Mouse (Mus musculus) left cerebral cortex, adult 9 months (tissue): ENCODE data around the gene Uvrag.

Experiments used
- DNase-seq, 2 experiments: peaks; one replicate each; pipeline ENCODE4 v3.0.0; 2022; ENCODE audit warnings: low spot score in 2 of 2

The Uvrag gene

DNA sequence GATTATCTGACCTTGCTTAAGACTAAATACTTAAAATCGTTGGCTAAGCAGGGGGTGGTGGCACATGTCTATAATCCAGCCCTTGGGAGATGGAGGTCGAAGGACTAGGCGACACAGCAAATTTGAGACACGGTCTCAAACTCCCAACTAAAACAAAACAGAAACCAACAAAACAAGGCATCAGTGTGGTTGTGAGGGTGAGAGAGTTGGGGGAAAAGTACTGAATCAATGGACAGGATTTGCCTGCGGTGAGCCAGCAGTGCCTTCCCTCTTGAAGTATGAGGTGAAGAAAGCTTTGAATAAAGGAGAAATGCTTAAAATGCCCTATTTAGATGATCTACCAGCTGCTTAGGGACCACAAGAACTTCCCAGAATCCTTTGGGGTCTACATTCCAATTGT is 247.8 kb downstream of the Uvrag start:
- DNase-seq: no peak

DNA sequence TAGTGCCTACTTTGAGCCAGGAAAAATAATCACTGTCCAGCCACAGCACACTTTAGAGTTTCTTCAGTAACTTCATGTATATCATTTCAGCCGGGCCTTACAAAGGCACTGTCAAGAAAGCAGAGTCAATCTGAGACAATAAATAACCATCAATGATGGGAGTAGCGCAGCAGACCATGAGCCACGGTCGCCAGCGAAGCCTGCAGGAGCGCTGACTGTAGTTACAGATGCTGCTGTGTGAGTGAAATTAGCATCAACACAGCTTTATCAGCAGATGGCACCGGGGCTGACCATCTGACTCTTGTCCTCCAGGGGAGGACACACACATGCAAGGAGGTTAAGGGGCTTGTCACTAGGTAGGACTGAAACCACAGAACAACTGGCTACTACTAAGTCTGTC is 251.7 kb downstream of the Uvrag start:
- DNase-seq: no peak

DNA sequence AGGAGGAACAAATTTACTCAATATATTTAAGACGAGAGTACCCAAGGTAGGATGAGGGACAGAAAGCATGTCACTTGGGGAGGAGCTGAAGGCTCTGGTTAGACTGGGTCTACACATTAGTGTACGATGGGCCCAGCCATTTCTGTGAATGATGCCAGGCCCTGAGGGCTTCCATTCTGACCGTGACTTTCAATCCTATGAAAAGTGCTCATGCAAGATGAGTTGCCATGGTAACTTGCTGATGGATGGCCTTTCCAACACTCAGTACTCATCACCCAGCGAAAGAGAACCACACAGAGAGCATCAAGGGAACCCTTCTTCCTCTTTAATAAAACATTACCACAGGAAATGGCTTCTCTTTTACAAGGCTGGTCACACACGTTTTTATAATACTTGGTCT is 252.1 kb downstream of the Uvrag start:
- DNase-seq: no peak

DNA sequence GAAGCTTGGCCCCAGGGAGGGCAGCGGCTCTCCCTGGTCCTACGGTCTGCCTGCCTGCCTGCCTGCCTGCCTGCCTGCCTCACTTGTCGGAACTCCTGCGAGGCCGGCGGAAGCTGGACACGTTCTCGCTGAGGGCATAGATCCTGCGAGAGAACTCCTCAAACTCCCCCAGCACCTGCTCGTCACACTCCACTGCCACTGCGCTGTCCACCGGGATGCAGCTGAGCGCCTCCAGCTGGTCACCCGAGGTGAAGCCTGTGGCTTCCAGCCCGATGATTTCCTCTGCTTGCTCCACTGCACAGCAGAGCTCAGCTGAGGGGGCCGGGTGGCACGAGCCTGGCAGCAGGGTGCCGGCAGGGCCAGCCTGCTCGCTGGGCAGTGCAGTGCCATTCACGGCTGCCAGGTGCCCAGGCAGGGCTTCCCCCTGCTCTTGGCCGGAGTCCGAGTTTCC is 253.1 kb downstream of the Uvrag start:
- no peak for DNase-seq

DNA sequence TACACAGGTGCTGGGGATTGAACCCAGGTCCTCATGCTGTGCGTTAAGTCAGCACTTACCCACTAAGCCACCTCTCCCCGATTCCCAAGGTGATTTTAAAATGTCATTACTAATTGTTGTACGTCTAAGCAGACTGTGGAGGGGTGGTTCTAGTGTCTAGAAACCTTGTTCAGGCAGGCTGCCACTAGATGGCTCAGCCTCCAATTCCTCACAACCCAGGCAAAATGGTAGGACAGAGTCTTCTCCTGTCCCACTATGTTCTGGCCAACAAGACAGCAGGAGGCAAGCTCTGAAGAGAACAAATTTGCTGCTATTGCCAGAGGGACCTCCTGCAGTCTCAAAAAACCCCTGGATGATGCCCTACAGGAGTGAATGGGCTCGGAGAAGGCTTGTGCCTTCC is 259.1 kb downstream of the Uvrag start:
- DNase-seq: no peak

DNA sequence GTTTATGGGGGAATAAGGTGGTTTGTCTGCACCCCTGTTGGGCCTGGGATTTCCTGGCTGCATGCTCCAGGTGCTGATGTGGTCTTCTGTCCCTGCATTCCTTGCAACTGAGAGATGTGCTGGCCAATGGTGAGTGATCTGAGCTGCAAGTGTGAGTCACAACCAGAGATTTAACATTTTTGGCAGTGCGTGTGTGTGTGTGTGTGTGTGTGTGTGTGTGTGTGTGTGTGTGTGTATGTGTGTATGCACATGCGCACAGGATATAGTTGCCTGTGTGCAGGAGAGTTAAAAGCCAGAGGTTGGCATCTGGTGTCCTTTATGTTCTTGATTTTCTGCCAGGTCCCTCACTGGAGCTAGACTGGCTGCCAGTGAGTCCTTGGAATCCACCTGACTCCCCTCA is 261.8 kb downstream of the Uvrag start:
- DNase-seq: no peak

DNA sequence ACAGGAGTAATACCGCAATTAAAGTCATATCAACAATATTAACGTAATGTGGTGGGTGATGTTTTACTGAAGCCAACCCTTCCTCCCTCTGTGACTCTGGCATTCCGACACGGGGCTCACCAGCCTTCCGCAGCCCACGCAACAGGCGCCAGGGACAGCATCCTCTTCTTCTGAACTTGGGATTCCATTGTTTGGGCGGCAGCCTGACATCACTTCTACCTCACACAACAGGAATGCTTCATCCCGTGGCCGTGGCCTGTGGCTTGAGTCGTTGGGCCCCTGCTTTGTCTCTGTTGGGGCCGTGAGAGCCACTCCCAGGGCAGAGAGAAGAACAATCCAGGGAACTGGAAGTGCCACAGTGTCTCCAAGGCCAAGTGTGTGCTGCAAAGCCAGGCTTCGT is 264.8 kb downstream of the Uvrag start:
- no peak for DNase-seq

DNA sequence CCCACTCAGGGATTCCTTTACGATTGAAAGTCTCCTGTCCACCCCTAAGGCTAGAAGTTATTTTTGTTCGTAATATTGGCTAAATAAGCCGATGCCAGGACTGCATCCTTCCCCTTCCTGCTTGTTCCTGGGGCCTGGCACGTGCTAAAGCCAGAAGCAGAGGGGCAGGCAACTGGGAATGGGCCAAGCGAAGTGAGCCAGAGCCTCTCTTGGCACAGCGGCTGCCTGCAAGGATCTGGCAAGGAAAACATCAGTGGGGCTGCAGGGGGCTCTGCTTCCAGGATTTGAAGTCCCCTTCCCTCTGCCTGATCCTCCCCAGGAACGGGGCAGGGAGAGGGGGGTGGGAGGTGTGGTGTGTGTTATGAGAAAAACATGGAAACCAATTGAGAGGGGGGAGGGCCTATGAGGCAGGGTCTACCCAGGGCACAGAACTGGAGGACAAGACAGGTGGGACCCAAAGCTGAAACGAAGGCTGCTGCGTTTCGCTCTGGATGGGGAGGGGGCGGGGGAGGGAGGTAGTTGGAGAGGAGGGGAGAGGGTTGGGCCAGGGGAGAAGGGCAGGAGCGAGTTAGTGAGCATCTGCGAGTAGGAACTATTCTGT is 265.5 kb downstream of the Uvrag start:
- DNase-seq: no peak

DNA sequence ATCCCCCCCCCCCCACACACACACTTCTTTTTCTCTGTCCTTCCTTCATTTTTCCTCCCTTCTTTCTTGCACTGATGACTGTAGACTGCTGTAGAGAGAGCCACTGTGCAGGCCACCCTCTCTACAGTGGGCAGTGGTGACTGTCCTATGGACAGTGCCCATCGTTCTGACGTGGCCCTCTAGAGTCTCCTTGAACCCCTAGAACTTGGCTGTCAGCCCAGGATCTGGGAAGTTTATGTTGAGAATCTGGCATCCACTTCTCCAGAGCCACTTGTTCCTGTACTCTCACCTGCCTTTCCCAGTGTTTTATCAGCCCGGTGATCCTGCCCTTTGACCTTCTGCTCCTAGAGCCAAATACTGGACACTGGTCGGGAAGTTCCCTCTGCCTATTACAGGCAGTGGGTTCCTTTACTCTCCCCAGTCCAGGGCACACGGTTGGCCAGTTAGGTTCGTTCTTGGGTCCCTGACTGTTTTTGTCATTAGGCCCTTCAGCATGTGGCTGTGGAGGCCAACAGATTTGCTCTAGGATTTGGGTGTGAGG is 266.5 kb downstream of the Uvrag start:
- no peak for DNase-seq

DNA sequence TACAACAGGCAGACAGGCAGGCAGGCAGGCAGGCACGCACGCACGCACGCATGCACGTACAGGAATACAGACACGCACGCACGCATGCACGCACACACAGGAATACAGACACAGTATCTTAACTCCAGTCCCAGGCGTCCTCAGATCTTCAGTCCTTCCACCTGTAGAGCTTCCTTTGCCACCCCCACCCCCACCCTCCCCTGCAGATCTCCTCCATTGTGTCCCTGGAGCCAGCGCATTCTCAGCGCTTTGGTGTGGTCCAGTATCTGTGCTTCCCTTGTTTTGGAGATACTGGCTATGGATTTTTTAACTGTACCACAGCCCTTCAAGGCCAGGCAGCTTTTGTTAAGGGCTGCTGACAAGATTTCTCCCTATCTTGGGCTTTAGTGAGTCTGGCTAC is 267.6 kb downstream of the Uvrag start:
- no peak for DNase-seq

DNA sequence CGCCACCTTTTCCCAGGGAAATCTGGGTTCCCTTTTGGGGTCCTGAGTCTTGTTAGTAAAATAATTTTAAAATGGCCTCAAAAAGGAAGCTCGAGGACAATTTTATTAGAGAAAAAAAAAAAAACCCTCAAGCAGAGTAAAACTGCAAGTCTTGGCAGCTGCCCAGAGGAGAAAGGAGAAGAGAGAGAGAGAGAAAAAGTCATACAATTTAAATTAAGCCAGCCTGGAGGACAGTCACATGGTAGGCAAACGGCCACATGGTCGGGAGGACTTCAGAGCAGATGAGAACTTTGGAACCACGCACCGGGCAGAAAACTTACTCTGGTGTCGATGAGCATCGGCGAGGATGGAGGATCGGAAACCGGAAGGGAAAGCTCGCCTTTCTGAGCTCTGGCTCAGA is 269.1 kb downstream of the Uvrag start:
- no peak for DNase-seq

DNA sequence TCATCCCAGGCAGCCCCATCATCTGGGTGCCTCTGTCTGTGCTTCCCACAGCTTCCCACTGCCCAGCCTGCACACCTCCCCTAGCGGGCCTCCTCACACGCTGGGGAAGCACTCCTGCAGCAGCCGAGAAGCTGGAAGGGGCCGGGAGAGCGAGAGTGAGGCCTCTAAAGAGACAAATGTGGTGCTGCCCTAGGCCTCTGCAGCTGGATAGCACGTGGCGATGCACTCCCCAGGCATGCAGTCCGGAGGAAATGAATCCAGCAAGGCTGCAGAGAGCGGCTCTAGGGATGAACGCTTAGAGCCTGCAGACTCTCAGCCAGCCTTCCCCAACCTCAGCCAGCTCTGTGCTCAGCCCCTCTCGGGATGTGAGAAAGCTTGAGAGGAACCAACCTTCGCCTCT is 270.1 kb downstream of the Uvrag start:
- DNase-seq: no peak

DNA sequence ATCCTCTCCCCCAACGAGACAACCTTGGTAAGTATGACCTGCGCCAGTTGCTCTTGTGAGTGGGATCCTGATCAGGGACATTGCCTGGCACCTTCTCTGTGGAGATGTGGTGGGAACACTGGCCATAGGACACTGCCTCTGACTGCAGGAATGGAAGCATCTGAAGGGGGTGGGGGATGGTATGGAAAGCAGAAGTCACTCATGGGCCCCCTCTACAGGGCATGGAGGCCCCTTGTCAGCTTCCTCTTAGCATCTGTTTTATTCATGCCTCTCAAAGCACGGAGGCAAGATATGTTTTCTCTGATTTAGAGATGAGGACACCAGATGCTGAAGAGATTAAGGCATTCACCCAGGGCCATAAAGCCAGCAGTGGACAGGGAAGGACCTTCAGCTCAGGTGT is 271.9 kb downstream of the Uvrag start:
- no peak for DNase-seq

DNA sequence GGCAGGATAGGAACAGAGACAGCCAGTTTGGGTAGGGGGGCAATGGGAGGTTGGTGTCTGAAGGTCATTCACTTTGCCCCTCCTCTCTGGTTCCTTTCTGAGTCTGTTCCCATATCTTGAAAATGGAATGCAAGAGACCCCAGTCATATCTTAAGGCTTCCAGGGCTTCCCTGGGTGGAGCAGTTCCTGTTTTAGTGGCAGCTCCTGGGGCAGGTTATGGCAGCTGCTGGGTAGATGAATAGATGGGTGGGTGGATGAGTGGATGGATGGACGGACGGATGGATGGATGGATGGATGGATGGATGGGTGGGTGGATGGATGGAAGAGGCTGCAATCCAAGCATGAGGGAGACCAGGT is 273.2 kb downstream of the Uvrag start:
- DNase-seq: no peak

DNA sequence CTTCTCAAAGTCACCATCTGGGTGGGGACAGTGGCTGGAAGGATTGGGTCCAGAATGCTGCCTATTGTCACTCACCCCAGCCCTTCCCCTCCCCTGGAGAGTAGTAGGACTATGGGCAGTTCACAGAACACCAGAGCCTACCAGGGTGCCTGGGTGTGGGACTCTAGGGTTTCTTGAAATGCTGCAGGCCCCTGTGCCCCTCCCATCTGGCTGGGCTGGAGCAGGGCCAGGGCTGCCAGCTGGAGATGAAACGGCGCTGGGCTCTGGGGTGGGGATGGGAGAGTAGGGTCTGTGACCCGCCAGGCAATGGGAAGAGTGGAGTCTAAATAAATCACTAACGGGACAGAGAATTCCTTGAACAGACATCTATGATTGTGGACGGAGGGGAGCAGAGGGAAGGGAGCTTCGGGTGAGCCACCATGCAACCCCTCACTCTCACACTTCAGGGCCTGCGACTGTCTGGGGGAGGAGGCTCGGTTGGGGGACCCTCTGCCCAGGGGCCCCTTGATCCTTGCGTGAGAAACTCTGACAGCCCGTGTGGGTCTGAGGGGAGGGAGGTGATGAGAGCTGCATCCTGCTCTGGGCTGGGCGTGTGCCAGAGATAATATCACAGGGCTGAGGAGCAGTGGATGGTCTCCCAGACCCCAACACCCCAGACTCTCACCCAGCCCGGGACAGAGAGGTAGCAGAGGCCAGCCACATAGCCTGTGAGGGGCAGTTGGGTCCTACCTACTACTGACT is 273.7 kb downstream of the Uvrag start:
- no peak for DNase-seq

DNA sequence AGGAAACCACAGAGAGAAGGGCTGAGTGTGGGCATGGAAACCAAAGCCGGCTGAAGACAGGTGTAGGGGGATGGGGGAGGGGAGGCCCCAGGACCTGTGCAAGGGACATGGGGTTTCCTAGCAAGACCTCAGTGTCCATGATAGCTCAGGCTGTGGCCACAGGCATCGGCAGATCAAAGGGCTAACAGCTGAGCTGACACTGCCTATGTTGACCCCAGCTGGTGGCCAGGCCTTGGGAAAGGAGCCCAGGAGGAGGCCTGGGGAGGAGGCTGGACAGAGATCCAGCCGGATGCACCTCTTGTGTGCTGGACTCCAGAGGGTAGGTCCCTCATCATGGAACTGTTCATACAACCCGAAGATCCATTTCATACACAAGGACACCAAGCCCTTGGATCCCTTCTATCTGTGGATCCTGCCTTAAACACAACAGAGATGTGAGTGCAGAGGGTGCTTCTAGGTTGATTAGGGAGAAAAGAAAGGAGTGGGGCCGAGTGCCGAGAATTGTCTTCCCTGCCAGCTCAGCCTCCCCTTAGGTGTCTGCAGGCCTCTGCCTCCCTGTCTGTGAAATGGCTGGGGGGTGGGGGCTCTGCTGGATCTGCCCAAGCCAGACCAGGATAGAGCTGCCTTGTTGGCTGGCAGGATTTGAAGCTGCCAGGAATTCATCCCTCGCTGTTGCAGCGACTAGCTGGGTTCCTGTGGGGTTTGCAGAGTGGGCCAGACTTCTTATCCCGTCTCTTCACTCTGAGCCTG is 276.8 kb downstream of the Uvrag start:
- DNase-seq: no peak

DNA sequence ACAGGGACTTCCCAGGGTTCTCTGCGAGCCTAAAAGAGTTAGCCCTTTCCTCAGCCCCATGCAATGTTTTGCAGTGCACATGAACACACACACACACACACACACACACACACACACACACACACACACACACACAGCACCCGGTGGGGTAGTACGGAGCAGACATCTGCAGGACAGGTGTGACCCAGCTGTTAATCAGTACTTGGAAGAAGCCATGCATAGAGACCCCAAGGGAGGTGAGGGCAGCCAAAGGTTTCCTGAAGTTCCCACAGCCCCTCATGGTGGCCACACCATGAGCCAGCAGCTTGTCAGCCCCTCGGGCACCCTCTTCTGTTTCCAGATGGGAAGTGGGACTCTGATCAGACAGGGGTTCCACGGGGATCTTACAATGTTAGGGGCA is 277.9 kb downstream of the Uvrag start:
- no peak for DNase-seq

DNA sequence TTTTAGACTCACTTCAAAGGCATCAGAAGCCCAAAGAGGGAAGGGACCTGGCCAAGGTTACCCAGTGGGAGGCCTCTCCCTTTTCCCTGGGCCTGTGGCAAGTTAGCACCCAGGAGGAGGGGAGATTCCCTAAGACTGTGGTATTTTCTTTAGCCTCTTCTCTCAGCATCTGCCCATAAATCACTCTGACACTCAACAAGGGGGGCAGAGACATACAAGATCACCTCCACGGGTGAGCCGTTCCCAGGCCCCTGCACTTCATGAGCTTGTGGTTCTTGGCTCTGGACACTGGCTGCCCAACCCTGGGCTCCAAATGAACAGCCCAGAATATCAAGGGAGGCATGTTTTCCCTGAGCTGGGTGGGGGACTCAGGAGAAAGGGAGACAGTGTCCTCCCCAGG is 279.9 kb downstream of the Uvrag start:
- DNase-seq: no peak

DNA sequence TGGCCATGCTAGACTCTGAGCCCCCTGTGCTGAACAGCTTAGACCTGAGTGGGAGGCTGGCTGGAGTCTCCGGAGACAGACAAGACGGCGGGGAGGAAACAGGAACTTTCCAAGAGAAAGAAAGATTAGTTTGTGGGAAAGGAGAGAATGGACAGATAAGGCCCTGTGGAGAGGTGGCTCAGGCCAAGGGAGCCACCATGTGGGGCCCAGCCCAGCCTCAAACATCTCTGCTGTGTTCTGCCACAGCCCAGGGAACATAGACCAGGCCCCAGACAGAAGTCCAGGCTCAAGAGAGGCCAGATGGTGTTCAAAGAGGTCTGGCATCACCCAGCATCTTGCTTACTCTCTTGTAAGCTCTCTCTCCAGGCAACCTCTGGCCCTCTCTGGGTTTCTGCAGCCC is 283.8 kb downstream of the Uvrag start:
- no peak for DNase-seq

DNA sequence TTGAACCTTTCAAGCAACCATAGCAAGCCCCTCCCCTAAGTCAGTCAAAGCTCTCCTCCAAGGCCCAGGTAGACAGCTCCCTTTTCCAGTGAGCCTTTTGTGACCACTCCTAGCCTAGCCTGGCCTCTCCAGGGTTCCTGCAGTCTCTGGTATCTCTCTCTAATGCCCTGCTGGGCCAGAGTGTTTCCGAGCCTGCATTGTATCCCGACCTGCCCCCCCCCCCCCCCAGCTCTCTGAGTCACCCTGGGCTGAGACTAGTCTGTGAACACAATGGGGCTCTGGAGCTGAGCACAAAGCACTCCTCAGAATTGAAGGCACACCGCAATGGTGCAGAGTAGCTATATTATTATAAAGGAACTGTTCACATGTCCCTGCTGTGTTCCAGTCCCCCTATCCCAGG is 284.8 kb downstream of the Uvrag start:
- no peak for DNase-seq

DNA sequence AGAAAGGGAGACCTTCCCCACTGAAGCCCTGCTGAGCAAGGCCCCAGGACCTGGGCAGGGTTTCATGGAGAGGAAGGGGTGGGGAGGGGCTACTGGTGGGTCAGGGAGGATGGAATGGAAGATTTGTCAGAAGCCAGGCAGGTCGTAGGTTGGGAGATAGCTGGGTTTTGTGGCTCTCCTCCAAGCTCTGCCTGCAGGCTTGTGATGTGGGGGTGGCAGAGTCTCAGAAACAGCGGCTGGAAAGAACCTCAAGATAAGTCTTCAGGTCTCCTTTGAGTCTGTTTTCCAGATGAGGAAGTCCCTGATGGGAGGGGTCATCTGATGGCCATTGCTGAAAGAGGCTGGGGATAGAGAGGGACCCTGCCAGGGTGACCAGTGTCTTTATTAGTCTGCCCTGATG is 285.6 kb downstream of the Uvrag start:
- no peak for DNase-seq

DNA sequence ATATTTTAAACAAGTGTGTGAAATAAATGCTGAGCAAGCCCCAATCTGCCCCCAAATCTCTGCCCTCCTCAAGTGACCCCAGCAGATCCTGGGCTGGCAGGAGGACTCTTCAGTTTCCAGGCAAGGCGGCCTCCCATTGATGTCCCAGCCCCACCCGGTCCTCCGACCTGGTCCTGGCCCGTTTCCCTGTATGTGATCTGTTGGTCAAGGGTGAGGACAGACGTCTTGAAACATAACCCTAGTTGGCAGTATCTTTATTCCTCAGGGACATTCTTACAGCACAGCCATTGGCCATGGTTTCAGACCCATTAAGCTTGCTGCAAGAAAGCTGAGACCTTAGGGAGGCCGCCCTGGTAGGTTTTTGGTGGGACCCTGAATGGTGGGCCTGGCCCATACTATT is 287.1 kb downstream of the Uvrag start:
- DNase-seq: no peak
